Mouse (Mus musculus) C2C12 (cell line): Measurements from ENCODE around the gene Gm12216.

Source experiments
- CTCF ChIP-seq: IDR thresholded peaks from one replicate; pipeline ENCODE4 v1.5.1; 2011; ENCODE audit not compliant: control insufficient read depth, insufficient read depth, insufficient read length
- USF1 ChIP-seq: IDR thresholded peaks from one replicate; pipeline ENCODE4 v1.6.1; 2011; ENCODE audit warnings: low read depth, mild to moderate bottlenecking, control low read depth, moderate library complexity

DNA sequence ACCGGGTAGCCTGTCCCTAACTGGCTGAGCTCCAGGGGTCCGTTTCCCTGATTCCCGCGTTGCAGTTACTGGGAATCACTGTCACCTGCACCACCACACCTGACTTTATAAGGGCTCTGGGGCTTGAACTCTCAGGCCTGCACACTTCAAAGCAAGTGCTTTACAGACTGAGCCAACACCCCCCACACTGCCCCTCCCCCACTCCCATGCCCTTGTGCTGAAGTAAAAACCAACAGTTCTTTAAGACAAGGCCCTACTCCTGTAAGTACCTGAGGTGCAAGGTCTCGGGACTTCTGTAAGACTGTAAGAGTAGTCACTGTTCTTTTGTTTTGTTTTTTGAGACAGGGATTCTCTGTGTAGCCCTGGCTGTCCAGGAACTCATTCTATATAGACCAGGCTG is 80.6 kb downstream of the Gm12216 start:
- TF ChIP-seq CTCF, result no peak
- TF ChIP-seq USF1, result no peak
